Mouse (Mus musculus): ENCODE results near the gene Foxc2.

The Foxc2 gene

GRCm38 (mm10) chr8:121085561-121085960 lies 30.4 kb upstream of the Foxc2 start:
- in situ Hi-C loops (cut with MseI, MboI) = loop anchor here (10.0 to 25.0 kb wide), 3 partner anchors 191 to 398 kb away; no protein-coding TSS in a partner anchor

GRCm38 (mm10) chr8:121086004-121086900 lies 29.7 kb upstream of the Foxc2 start:
- in situ Hi-C loops (cut with MseI, MboI) = loop anchor here (10.0 to 25.0 kb wide), 3 partner anchors 191 to 399 kb away; no protein-coding TSS in a partner anchor

GRCm38 (mm10) chr8:121088281-121088680 lies 27.7 kb upstream of the Foxc2 start:
- in situ Hi-C loops (cut with MseI, MboI) = loop anchor here (10.0 to 25.0 kb wide), 3 partner anchors 193 to 401 kb away; no protein-coding TSS in a partner anchor

GRCm38 (mm10) chr8:121088871-121089630 lies 26.9 kb upstream of the Foxc2 start:
- in situ Hi-C loops (cut with MseI, MboI) = loop anchor here (10.0 to 25.0 kb wide), 3 partner anchors 194 to 402 kb away; no protein-coding TSS in a partner anchor

- in situ Hi-C loops (cut with MseI, MboI) = loop anchor here (5.0 to 25.0 kb wide), 4 partner anchors 195 to 403 kb away; no protein-coding TSS in a partner anchor
These were observed 26.2 kb upstream of the Foxc2 start for GRCm38 (mm10) chr8:121089631-121090380.

- in situ Hi-C loops (cut with MseI, MboI) = loop anchor here in 1 of 2 experiments (5.0 to 25.0 kb wide), 2 partner anchors 268 to 403 kb away; no protein-coding TSS in a partner anchor
These were observed 25.3 kb upstream of the Foxc2 start for GRCm38 (mm10) chr8:121090716-121091115.

GRCm38 (mm10) chr8:121092141-121092540 lies 23.8 kb upstream of the Foxc2 start:
- in situ Hi-C loops (cut with MseI, MboI) = loop anchor here in 1 of 2 experiments (5.0 to 25.0 kb wide), 2 partner anchors 270 to 405 kb away; no protein-coding TSS in a partner anchor

- in situ Hi-C loops (cut with MseI, MboI) = loop anchor here in 1 of 2 experiments (5.0 to 25.0 kb wide), 2 partner anchors 270 to 405 kb away; no protein-coding TSS in a partner anchor
These were observed 23.3 kb upstream of the Foxc2 start for GRCm38 (mm10) chr8:121092627-121093026.

GRCm38 (mm10) chr8:121093496-121093895 lies 22.5 kb upstream of the Foxc2 start:
- in situ Hi-C loops (cut with MseI, MboI) = loop anchor here in 1 of 2 experiments (5.0 to 25.0 kb wide), 2 partner anchors 271 to 406 kb away; no protein-coding TSS in a partner anchor

GRCm38 (mm10) chr8:121104049-121104818 lies 11.7 kb upstream of the Foxc2 start:
- in situ Hi-C loops (cut with MseI, MboI) = no loop called here

- in situ Hi-C loops (cut with MseI, MboI) = no loop called here
These were observed 8.0 kb upstream of the Foxc2 start, which contains the start of gene Mthfsd for GRCm38 (mm10) chr8:121107668-121108656. Mthfsd (minus strand) TSS chr8:121108392.

GRCm38 (mm10) chr8:121108657-121109056 lies 7.3 kb upstream of the Foxc2 start:
- in situ Hi-C loops (cut with MseI, MboI) = no loop called here

- in situ Hi-C loops (cut with MseI, MboI) = loop anchor here (5.0 to 10.0 kb wide), 3 partner anchors 266 to 401 kb away; no protein-coding TSS in a partner anchor
These were observed 4.6 kb upstream of the Foxc2 start for GRCm38 (mm10) chr8:121111145-121111907.

- in situ Hi-C loops (cut with MseI, MboI) = loop anchor here (5.0 to 10.0 kb wide), 3 partner anchors 264 to 399 kb away; no protein-coding TSS in a partner anchor
These were observed 2.7 kb upstream of the Foxc2 start for GRCm38 (mm10) chr8:121113261-121113660.

GRCm38 (mm10) chr8:121115136-121115535 lies 835 bp upstream of the Foxc2 start:
- in situ Hi-C loops (cut with MseI, MboI) = loop anchor here (5.0 to 10.0 kb wide), 2 partner anchors 97 to 280 kb away; no protein-coding TSS in a partner anchor

- in situ Hi-C loops (cut with MseI, MboI) = loop anchor here (5.0 to 10.0 kb wide), 2 partner anchors 96 to 278 kb away; no protein-coding TSS in a partner anchor
These were observed 717 bp downstream of the Foxc2 start for GRCm38 (mm10) chr8:121116591-121117185.

- in situ Hi-C loops (cut with MseI, MboI) = loop anchor here (5.0 to 10.0 kb wide), 2 partner anchors 95 to 278 kb away; no protein-coding TSS in a partner anchor
These were observed 1.2 kb downstream of the Foxc2 start for GRCm38 (mm10) chr8:121117186-121117651.
